Mouse (Mus musculus) cortical plate, adult 2 months (tissue): ENCODE results near the gene Atat1.

Experiments
- CTCF ChIP-seq: fragments of 200-500 bp; IDR thresholded peaks from 2 replicates; pipeline ENCODE4 v1.5.1; 2011; ENCODE audit warnings: mild to moderate bottlenecking, control low read depth, low read length; ENCODE audit not compliant: insufficient read depth; ENCODE audit errors: extremely low read depth
- POLR2A ChIP-seq: fragments of 200-500 bp; IDR thresholded peaks from 2 replicates; pipeline ENCODE4 v1.6.1; 2011; ENCODE audit warnings: mild to moderate bottlenecking, low read length, control low read depth; ENCODE audit not compliant: insufficient read depth; ENCODE audit errors: extremely low read depth

- peak; percentile 40; the same call in 1 of the 2 replicates for TF ChIP-seq CTCF
- 0 out of 2 replicates have a peak, but pooled peaks have one; percentile 11 for TF ChIP-seq POLR2A
Observed at GRCm38 (mm10) chr17:35920862-35921562, 11.1 kb upstream of the Atat1 start.
